17 mouse cellular contexts compared by ENCODE assay signal in the genomic region with DNA sequence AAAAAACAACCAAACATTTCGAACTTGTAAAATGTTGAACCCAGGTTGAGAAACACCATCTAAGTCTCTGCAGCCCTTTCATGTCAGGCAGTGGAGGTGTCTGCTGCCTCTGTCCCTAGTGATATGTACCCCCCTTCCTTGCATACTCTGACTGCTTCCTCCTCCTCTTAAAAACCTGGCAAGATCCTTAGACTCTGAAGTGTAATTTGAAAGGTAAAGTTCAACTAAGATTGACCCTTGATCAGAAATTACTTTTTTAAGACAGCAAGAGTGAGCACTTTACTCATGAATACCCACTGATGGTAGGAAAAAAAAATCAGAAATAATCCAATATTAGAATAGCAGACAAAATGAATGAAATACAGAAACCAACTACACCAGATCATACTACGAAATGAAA.
"Had no signal": no experiment of that assay in that cellular context is flagged by ENCODE, and none has a peak within 500 bp of the region (broad histone marks: within the 10 kb centered on the region; RNA-seq: fewer than 3 reads in every experiment).

No protein-coding gene starts in this region.

- H3K9me3 ChIP-seq: lung, embryonic 15.5 days; midbrain, embryonic 13.5 days; midbrain, embryonic 15.5 days; neural tube, embryonic 12.5 days; stomach, embryonic 15.5 days had no signal

- H3K36me3 ChIP-seq: lung, embryonic 15.5 days; midbrain, embryonic 13.5 days; midbrain, embryonic 15.5 days; neural tube, embryonic 12.5 days; stomach, embryonic 15.5 days had no signal

- H3K4me3 ChIP-seq: lung, embryonic 15.5 days; megakaryocyte, embryonic 14.5 days; midbrain, embryonic 13.5 days; midbrain, embryonic 15.5 days; neural tube, embryonic 12.5 days; stomach, embryonic 15.5 days had no signal

- DNase-seq: lung, adult 2 months; lung, postnatal 14 days; lung, postnatal 36 days; right cerebral cortex, postnatal 14 days; thymus, adult 2 months; thymus, postnatal 25 days; thymus, postnatal 4 days had no signal

- ATAC-seq: lung, postnatal 0 days; midbrain, embryonic 13.5 days; midbrain, embryonic 15.5 days had no signal

- H3K9ac ChIP-seq: lung, embryonic 15.5 days; midbrain, embryonic 13.5 days; midbrain, embryonic 15.5 days; neural tube, embryonic 12.5 days; stomach, embryonic 15.5 days had no signal

- H3K4me2 ChIP-seq: lung, embryonic 15.5 days; midbrain, embryonic 11.5 days; midbrain, embryonic 13.5 days; midbrain, embryonic 15.5 days; neural tube, embryonic 12.5 days; stomach, embryonic 15.5 days had no signal

- H3K27ac ChIP-seq: lung, embryonic 15.5 days; macrophage; midbrain, embryonic 13.5 days; midbrain, embryonic 15.5 days; neural tube, embryonic 12.5 days; stomach, embryonic 15.5 days; stomach, postnatal 0 days had no signal

- H3K27me3 ChIP-seq: lung, embryonic 15.5 days; megakaryocyte, embryonic 14.5 days; midbrain, embryonic 13.5 days; midbrain, embryonic 15.5 days; neural tube, embryonic 12.5 days; stomach, embryonic 15.5 days had no signal

- H3K4me1 ChIP-seq: lung, embryonic 15.5 days; megakaryocyte, embryonic 14.5 days; midbrain, embryonic 13.5 days; midbrain, embryonic 15.5 days; neural tube, embryonic 12.5 days; stomach, embryonic 15.5 days had no signal
